Mouse (Mus musculus): Measurements from ENCODE around the gene Ppp1r15a. TPM values are rescaled to one million over a fixed set of nuclear protein-coding genes. Genes with fewer than 3 reads are reported as not detected.

Gene Ppp1r15a
- 28.0 and 29.6 TPM in 2 replicates for total RNA-seq (2021)
- long read RNA-seq, transcript Ppp1r15a-201 (3 exons, 2,333 nt) = major isoform, 27 of 33 reads
- long read RNA-seq, partial matches to known transcripts = 2 of 33 reads
- long read RNA-seq, other reads (novel, unspliced or antisense) = 0 of 33 reads

GRCm38 (mm10) chr7:45525809-45526473, at the start of gene Ppp1r15a, which contains the start of gene Plekha4:
Gene Ppp1r15a (minus strand): TSS chr7:45526268.
Gene Plekha4 (plus strand): TSS chr7:45526330.
- peak; percentile 95 for DNase-seq

- DNase-seq = no peak
These were observed 48.7 kb upstream of the Ppp1r15a start for GRCm38 (mm10) chr7:45574472-45575379.

GRCm38 (mm10) chr7:45573954-45574353, 47.9 kb upstream of the Ppp1r15a start:
- no peak for DNase-seq

GRCm38 (mm10) chr7:45571966-45572365, 45.9 kb upstream of the Ppp1r15a start:
- DNase-seq = no peak

GRCm38 (mm10) chr7:45570103-45570741, 44.2 kb upstream of the Ppp1r15a start, which contains the start of gene Bcat2:
Gene Bcat2 (plus strand): TSS chr7:45570153.
- peak; percentile 86 for DNase-seq

- DNase-seq = no peak
These were observed 42.8 kb upstream of the Ppp1r15a start for GRCm38 (mm10) chr7:45568601-45569473.

GRCm38 (mm10) chr7:45567780-45568516, 41.9 kb upstream of the Ppp1r15a start:
- DNase-seq = peak; percentile 94

GRCm38 (mm10) chr7:45567112-45567779, 41.2 kb upstream of the Ppp1r15a start:
- DNase-seq = no peak

- DNase-seq = no peak
These were observed 39.4 kb upstream of the Ppp1r15a start for GRCm38 (mm10) chr7:45565446-45565845.

- no peak for DNase-seq
These were observed 38.7 kb upstream of the Ppp1r15a start for GRCm38 (mm10) chr7:45564811-45565210.

- DNase-seq = no peak
These were observed 35.8 kb upstream of the Ppp1r15a start for GRCm38 (mm10) chr7:45561624-45562520.

GRCm38 (mm10) chr7:45560843-45561623, 35.0 kb upstream of the Ppp1r15a start:
- DNase-seq = peak; percentile 75

- DNase-seq = no peak
These were observed 34.2 kb upstream of the Ppp1r15a start for GRCm38 (mm10) chr7:45560241-45560640.

- DNase-seq = no peak
These were observed 32.8 kb upstream of the Ppp1r15a start for GRCm38 (mm10) chr7:45558907-45559306.

GRCm38 (mm10) chr7:45555787-45556186, 29.7 kb upstream of the Ppp1r15a start:
- peak; percentile 84 for DNase-seq

GRCm38 (mm10) chr7:45554744-45555143, 28.7 kb upstream of the Ppp1r15a start, which contains the start of gene Hsd17b14:
Gene Hsd17b14 (plus strand): TSS chr7:45554893.
- DNase-seq = no peak

GRCm38 (mm10) chr7:45553990-45554389, 27.9 kb upstream of the Ppp1r15a start:
- DNase-seq = no peak

GRCm38 (mm10) chr7:45553519-45553918, 27.5 kb upstream of the Ppp1r15a start:
- no peak for DNase-seq
